Mouse (Mus musculus) layer of hippocampus, adult 8-10 months (tissue): ENCODE results near the gene Frmd8. TPM values are rescaled to one million over a fixed set of nuclear protein-coding genes. Genes with fewer than 3 reads are reported as not detected.

Experiments
- DNase-seq, 2 experiments: peaks; one replicate each; pipeline ENCODE4 v3.0.0; 2022; ENCODE audit warnings: low spot score in 2 of 2
- total RNA-seq, 4 experiments: library from RNA; stranded (reverse); gene quantifications; 2 replicates each; pipeline ENCODE4 v1.2.4; 2022

Gene Frmd8
- total RNA-seq, 4 experiments from 2014 or later: 10.4 to 20.8 (median 16.3) TPM

DNA sequence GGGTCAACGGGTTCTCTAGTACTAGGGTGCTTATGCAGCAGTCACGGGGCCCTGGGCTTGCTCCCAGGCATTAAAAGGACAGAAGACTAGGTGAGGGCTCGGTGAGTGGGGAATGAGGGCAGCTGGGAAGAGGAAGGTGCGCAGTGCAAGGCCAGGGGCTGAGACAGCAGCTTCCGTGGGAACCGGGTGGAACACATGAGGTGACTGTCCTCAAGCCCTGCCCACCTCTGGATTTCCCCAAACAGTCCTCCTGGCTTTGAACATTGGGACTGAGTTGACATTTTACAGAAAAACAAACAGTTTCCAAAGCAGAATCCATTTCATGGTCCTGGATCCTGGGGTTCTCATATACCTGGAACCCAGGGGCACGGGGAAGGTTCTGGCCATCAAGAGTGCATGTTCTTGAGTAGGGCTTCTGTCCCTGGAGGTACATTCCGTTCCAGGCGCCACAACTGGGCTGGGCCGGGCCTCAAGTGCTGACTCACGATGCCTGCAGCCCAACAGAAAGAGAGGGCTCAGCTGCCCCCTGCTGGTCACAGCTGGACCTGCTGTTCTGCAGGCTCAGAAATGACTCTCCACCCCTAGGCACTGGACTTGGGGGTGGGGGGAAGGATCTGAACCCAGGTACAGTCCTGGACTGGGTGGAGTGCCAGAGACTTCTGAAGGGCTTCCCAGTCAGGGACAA is 25.1 kb downstream of the Frmd8 start:
- peak; percentile 87 to 96 for DNase-seq

GRCm38 (mm10) chr19:5848826-5849672 is 26.0 kb downstream of the Frmd8 start:
- no peak for DNase-seq

DNA sequence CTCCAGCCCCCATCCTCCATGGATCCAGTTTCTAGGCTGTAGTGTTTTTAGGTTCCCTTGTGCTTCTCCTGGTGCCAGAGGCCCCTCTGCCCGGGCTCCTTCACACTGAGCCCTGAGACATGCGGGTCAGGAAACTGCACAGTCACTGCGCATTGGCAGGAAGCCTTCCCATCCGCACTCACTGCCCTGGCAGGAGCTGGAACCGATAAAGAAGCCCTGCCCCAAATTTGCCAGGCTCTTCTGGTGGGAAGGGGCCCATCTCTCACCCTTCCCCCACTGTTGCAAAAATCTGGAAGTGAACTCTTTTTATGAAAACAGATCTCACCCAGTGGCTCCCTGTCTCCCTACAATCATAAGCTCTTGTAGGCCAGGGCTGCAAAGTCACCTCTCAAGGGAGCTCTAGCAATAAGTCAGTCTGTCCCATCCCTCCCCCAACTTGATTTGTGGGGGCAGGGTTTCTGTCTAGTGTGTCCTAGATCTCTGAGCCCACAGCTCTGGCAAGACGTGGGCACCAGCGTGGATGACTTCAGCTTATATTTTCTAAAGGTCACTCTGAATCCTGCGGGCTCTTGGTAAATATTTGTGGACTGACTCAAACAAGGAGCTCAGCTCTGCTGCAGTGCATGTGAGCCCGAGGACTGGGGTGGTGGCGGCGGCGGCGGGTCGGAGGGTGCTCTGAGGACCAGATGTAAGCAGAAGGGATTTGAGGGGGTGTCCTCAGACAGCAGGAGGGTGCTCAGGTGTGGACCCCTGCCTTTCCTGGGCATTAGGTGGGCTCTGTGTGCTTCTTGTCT is 26.8 kb downstream of the Frmd8 start:
- peak in 1 of 2 experiments; percentile 54 for DNase-seq

DNA sequence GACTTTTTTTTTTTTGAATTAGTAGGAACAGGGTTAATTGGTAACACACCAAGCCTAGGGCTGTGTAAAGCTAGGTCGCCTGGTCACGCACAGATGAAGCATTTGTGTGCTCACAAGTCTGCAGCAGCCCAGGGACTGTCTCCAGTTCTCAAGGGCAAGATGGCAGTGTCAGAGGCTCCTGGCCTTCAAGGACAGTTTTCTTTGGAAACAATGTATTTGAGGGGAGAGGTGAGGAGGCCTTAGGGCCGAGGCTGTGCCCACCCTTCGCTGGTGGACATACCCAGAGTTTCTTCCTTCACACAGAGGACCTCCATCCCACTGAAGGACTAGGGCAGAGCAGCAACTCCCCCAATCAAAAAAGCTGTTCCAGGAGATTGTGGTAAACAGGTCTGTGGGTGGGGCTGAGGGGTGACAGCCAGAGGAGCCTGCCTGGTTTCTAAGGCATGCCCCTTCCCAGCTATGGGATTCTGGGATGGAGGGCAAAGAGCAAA is 27.7 kb downstream of the Frmd8 start:
- DNase-seq: no peak

DNA sequence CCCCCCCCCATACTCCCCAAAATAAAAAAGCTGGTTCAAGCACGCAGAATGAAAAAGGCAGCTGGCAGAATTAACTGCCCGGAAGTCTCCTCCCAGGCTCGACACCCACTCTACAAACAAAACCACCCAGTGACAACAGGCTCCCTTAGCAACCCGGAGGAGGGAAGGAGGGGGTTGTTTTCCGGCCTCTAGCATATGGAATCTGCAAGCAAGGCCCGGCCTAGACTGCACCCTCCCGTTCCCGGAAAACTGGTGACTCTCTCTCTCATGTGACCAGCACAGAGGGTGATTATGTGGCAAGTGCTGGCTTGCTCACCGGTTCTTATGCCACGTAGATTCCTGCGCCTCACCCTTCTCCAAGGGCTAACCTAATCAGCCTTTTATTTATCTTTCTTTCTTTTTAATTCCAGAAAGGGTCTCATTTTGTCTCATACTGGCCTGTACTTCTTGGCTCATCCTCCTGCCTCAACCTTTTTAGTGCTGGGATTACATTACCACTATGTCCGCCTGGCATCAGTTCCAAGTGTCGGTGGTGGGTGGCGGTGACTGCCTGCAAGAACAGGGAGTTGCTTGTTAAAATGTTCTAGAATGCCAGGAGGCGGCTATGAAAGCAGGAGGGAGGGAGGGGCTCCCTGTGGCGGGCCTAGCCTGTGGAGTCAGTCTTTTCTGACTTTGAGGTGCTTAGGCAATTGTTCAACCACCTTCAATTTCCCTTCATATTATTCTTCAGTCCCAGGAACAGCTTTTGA is 28.3 kb downstream of the Frmd8 start:
- DNase-seq: peak; percentile 94 to 96

- no peak for DNase-seq
Observed at GRCm38 (mm10) chr19:5846154-5846553, 28.9 kb downstream of the Frmd8 start.

DNA sequence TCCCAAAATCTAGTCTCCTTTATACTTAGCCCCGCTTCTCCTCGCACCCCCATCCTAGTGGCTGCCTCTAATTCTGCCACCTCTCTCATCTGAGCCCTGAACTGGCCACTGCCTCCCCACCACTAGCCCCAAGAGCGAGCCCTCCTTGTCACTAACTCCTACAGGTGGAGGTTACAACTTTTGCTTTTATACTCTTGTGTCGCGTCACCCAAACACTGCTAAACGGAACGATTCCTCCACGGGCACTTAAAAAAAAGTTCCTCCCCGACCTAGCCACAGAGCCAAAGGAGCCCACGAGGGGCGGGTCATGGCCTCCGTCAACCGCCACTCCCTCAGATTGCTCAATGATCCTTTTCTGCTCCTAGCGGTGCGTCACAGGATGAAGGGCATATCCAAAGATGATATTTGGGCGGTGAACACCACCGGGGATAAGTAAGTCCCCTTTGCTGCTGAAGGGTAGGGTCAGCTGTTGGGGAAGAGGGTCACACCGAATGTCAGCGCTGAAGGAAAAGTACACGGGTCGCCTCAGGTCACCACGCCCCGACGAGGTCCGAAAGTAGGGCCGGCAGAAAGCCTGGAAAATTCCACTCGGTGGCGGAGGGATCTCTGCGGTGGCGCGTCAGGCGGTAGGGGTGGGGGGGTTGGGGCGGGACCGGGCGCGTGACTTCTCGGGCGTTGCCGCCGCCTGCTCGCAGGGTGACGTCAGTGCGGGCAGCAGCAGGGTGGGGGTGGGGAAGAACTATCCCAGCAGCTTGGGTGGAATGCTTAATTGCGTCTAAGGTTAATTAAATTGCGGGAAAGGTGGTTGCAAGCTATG is 29.5 kb downstream of the Frmd8 start:
- peak; percentile 87 to 89 for DNase-seq

DNA sequence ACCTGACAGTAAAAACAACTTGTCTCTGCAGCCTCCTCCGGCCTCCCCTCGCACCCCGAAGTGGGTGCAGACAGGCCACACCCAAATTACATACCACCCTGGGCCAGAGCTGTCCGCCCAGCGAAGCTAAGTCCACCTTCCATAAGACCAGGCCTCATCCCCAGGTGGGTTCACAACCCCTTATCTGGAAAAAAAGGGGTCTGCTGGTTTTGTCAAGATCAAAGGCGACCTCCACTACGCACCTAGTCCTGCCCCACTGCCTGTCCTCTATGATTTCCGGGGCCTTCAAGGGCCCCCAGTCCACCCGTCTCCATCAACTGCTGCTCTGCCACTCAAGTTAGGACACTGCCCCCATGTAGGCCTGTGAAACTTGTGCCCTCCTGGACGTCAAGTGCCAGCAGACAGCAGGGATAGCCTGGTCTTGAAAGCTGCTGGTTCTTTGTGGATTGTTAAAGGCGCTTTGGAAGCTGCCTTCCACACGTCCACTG is 30.2 kb downstream of the Frmd8 start:
- DNase-seq: no peak

- DNase-seq: no peak
Observed at GRCm38 (mm10) chr19:5843781-5844691, 31.0 kb downstream of the Frmd8 start.

DNA sequence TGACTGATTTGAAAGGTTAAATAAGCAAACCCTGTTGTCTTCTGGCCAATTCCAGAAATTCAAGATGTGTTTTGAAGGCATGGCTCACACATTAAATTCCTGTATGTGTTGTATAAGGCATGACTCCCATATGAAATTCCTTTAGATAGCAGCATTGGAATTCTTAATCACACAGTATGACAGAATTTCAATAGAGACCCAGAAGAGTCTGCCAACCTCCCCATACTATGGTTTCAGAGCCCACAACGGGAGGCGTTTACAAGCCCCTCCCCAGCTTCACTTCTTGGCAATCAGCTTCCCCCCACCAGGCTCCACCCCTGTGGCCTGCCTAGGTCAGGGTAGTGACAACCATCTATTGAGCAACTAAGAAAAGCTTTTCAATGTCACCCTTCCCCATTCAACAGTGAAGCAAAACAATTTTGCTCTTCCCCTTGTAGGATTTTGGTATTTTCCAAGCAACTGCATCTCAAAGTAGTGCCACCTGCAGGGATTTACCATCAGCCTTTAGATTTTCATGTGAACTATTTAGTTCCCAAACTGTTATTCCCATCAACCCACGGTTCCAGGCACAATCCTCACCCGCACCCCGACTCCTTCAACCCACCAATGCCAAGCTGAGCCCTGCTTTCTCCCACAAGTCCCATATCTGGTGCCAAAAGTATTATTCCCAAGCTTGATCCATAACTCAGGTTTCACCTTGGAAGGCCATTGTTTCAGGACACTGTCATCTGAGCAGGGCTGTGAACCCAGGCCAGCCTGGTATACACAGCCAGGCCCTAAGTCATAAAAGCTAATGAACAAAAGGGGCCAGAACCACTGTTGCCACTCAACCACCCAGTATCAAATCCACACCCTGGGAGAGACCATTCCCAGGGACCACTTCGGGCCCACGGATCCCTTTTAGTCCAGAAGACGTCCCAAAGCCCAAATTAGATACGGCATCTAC is 32.0 kb downstream of the Frmd8 start:
- no peak for DNase-seq

- no peak for DNase-seq
Observed at GRCm38 (mm10) chr19:5841999-5842784, 32.9 kb downstream of the Frmd8 start.

DNA sequence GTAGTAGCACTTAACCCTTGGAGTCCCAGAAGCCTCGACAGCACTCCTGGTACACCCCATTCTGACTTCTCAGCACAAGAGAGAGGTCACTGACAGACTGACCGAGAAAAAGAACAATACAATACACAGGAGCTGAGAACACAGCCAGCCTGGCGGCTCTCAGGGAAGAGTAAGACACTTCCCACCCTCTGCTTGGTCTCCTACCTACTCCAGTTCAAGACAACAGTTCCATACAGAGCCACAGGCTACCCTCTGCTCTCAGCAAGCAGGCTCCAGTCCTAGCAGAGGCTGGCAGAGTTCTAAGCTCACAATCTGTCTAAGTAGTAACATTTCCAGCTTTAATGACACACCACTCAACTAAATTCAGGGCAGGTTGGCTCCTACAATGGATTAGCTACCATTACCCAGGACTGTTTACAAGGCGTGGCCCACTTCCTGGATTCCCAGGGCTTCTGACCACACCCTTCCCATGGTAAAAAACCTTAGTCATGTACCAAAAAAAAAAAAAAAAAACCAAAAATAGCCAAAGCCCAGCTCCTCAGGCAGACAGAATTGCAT is 33.6 kb downstream of the Frmd8 start:
- DNase-seq: no peak

GRCm38 (mm10) chr19:5840890-5841388 is 34.1 kb downstream of the Frmd8 start:
- no peak for DNase-seq

GRCm38 (mm10) chr19:5840086-5840889 is 34.8 kb downstream of the Frmd8 start:
- no peak for DNase-seq

DNA sequence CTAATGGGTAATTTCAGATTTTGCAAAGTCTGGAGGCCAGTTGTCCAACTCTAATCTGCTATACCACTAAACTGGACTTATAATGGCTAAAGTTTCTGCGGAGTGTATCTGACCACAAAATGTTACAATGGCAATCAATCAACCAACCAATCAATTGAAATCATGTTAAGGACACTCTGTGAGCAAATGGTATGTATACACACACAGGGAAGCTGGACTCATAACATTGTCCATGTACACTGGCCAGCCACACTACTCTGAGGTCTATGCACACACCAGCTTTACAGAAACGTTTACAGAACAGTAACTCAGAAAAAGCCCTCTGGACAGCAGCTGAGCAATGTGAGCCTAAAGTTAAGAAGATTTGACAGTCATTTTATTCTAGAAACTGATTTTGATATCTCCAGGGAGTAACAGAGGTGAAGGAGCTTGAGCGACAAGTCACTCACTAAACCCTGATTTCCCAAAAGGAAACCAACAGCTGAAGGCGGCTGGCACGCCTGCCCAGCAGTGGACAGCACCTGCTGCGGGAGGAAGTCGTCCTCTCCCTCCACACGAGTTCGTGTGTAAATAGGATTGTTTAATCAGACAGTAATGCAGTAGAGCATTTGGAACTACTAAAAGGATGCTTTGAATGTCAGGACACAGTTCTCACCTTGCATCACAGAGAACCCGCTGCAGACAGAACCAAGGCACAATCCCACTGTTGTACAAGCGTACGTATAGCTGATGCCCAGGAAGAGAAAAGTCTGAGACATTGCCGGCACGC is 35.6 kb downstream of the Frmd8 start:
- DNase-seq: no peak
